Mouse (Mus musculus) intestine, embryonic 14.5 days (tissue): Measurements from ENCODE around the gene Tbc1d16. TPM values are rescaled to one million over a fixed set of nuclear protein-coding genes. Genes with fewer than 3 reads are reported as not detected.

Source experiments
- ATAC-seq: fragments of 200-750 bp; cut with Nextera tagmentation; replicated peaks from 2 replicates; pipeline ENCODE4 v1.8.0; 2017; ENCODE audit warnings: low read depth, moderate number of reproducible peaks, moderate TSS enrichment, moderate library complexity; ENCODE audit not compliant: low FRiP score, low TSS enrichment
- DNase-seq: peaks from one replicate; pipeline ENCODE4 v3.0.0-alpha.2; 2018; ENCODE audit warnings: low spot score
- H3K27ac ChIP-seq: fragments of 300-500 bp; sonication (generic); 2 replicates; pipeline ENCODE4 v1.5.1; 2014; ENCODE audit warnings: low read depth, mild to moderate bottlenecking, control low read depth
- H3K27me3 ChIP-seq: fragments of 300-500 bp; sonication (generic); replicated peaks from 2 replicates; pipeline ENCODE4 v1.6.1; 2014; ENCODE audit warnings: low read length, control low read depth; ENCODE audit not compliant: control insufficient read depth, insufficient read depth
- H3K36me3 ChIP-seq: fragments of 300-500 bp; sonication (generic); 2 replicates; pipeline ENCODE4 v1.6.1; 2014; ENCODE audit warnings: low read length, control low read depth; ENCODE audit not compliant: control insufficient read depth, insufficient read depth
- H3K4me1 ChIP-seq: fragments of 300-500 bp; sonication (generic); replicated peaks from 2 replicates; pipeline ENCODE4 v1.6.1; 2014; ENCODE audit warnings: low read length, control low read depth, mixed read lengths; ENCODE audit not compliant: control insufficient read depth, insufficient read depth
- H3K4me2 ChIP-seq: fragments of 300-500 bp; sonication (generic); 2 replicates; pipeline ENCODE4 v1.6.1; 2014; ENCODE audit warnings: low read length
- H3K4me3 ChIP-seq: fragments of 300-500 bp; sonication (generic); 2 replicates; pipeline ENCODE4 v1.5.1; 2014; ENCODE audit warnings: low read depth, low read length, control low read depth, mixed read lengths
- H3K9ac ChIP-seq: fragments of 300-500 bp; sonication (generic); 2 replicates; pipeline ENCODE4 v1.6.1; 2014; ENCODE audit warnings: mild to moderate bottlenecking, low read length
- H3K9me3 ChIP-seq: fragments of 300-500 bp; sonication (generic); 2 replicates; pipeline ENCODE4 v1.6.1; 2016; ENCODE audit warnings: low read length, control low read depth; ENCODE audit not compliant: control insufficient read depth
- WGBS: fragments of 180-500 bp; shearing (Covaris S2); extraction: QIAGEN DNeasy Blood & Tissue Kit; methylation state at CpG from one replicate; pipeline ENCODE4 v1.1.7; 2014; 5-methylcytosine and 5-hydroxymethylcytosine counted together
- polyA plus RNA-seq: library from polyadenylated mRNA; unstranded; fragments of >200 nt; fragmentation: Nextera tagmentation; extraction: Ambion mirVana; gene quantifications from 2 replicates; pipeline ENCODE4 v1.2.1, GENCODE M21; 2014

The Tbc1d16 gene
- polyA plus RNA-seq, 1 experiment from 2014 or later, result 13.0 TPM

- Histone ChIP-seq H3K27ac (no peak overlapping the region), H3K4me2 (no peak overlapping the region), H3K9me3 (no peaks in the 10 kb centered on the region), H3K4me3 (no peak overlapping the region), H3K9ac (no peak overlapping the region), H3K4me1 (peaks cover 22% of the 10 kb centered on the region), H3K36me3 (no peaks in the 10 kb centered on the region), H3K27me3 (no peaks in the 10 kb centered on the region)
- 65% methylated on average over 5 of the region's 5 CpGs for WGBS
- ATAC-seq (no peak), DNase-seq (no peak)
Observed at GRCm38 (mm10) chr11:119122396-119122795, 105.9 kb downstream of the Tbc1d16 start.

- Histone ChIP-seq H3K9me3 (no peaks in the 10 kb centered on the region), H3K4me2 (no peak overlapping the region)
Observed at GRCm38 (mm10) chr11:119118905-119119304, 109.4 kb downstream of the Tbc1d16 start.

GRCm38 (mm10) chr11:119117945-119118344 is 110.4 kb downstream of the Tbc1d16 start:
- DNase-seq (no peak), ATAC-seq (no peak)
- 61% methylated on average over 7 of the region's 7 CpGs for WGBS
- no peaks in the 10 kb centered on the region for H3K9me3 ChIP-seq
- no peak overlapping the region for H3K9ac ChIP-seq
- no peak overlapping the region for H3K27ac ChIP-seq
- H3K4me2 ChIP-seq, result no peak overlapping the region
- no peak overlapping the region for H3K4me3 ChIP-seq
- no peaks in the 10 kb centered on the region; the same call in 1 of the 2 replicates for H3K4me1 ChIP-seq
- no peaks in the 10 kb centered on the region for H3K36me3 ChIP-seq
- no peaks in the 10 kb centered on the region for H3K27me3 ChIP-seq

More at GRCm38 (mm10) chr11:119118905-119119304, 109.4 kb downstream of the Tbc1d16 start:
- DNase-seq (no peak), ATAC-seq (no peak)
- 30% methylated on average over 7 of the region's 7 CpGs for WGBS
- Histone ChIP-seq H3K27ac (no peak overlapping the region), H3K36me3 (no peaks in the 10 kb centered on the region), H3K4me1 (peaks cover 4% of the 10 kb centered on the region), H3K9ac (no peak overlapping the region), H3K27me3 (no peaks in the 10 kb centered on the region), H3K4me3 (no peak overlapping the region)

- no peak for DNase-seq
- H3K4me2 ChIP-seq, result no peak overlapping the region
- H3K27ac ChIP-seq, result no peak overlapping the region
- no peaks in the 10 kb centered on the region for H3K27me3 ChIP-seq
- no peaks in the 10 kb centered on the region for H3K9me3 ChIP-seq
- H3K4me1 ChIP-seq, result no peaks in the 10 kb centered on the region; the same call in 1 of the 2 replicates
- H3K4me3 ChIP-seq, result no peak overlapping the region
- no peak for ATAC-seq
- no peaks in the 10 kb centered on the region for H3K36me3 ChIP-seq
- WGBS, result 63% methylated on average over 4 of the region's 4 CpGs
- no peak overlapping the region for H3K9ac ChIP-seq
Observed at GRCm38 (mm10) chr11:119116992-119117391, 111.3 kb downstream of the Tbc1d16 start.

GRCm38 (mm10) chr11:119112721-119113120 is 115.6 kb downstream of the Tbc1d16 start:
- H3K9ac ChIP-seq, result no peak overlapping the region
- H3K4me1 ChIP-seq, result peaks cover 4% of the 10 kb centered on the region; the same call in 1 of the 2 replicates
- no peak overlapping the region for H3K4me2 ChIP-seq
- no peak overlapping the region for H3K4me3 ChIP-seq
- no peaks in the 10 kb centered on the region for H3K36me3 ChIP-seq
- DNase-seq (no peak), ATAC-seq (no peak)
- no peak overlapping the region for H3K27ac ChIP-seq
- no peaks in the 10 kb centered on the region for H3K9me3 ChIP-seq
- no peaks in the 10 kb centered on the region for H3K27me3 ChIP-seq

- no peak overlapping the region for H3K9ac ChIP-seq
- no peaks in the 10 kb centered on the region for H3K9me3 ChIP-seq
- no peaks in the 10 kb centered on the region for H3K27me3 ChIP-seq
- H3K4me2 ChIP-seq, result no peak overlapping the region
- DNase-seq, result no peak
- no peaks in the 10 kb centered on the region for H3K36me3 ChIP-seq
- H3K4me1 ChIP-seq, result peaks cover 4% of the 10 kb centered on the region; the same call in 1 of the 2 replicates
- 11% methylated on average over 7 of the region's 7 CpGs for WGBS
- H3K27ac ChIP-seq, result no peak overlapping the region
- H3K4me3 ChIP-seq, result no peak overlapping the region
- peak; percentile 10; the same call in 1 of the 2 replicates for ATAC-seq
Observed at GRCm38 (mm10) chr11:119111345-119111744, 117.0 kb downstream of the Tbc1d16 start.

GRCm38 (mm10) chr11:119109415-119110071 is 118.8 kb downstream of the Tbc1d16 start:
- ATAC-seq, result no peak

GRCm38 (mm10) chr11:119108573-119109263 is 119.6 kb downstream of the Tbc1d16 start:
- no peak overlapping the region for H3K9ac ChIP-seq
- DNase-seq, result no peak
- 85% methylated on average over 10 of the region's 10 CpGs for WGBS
- H3K27me3 ChIP-seq, result no peaks in the 10 kb centered on the region
- no peak overlapping the region for H3K27ac ChIP-seq
- H3K4me3 ChIP-seq, result no peak overlapping the region
- H3K4me2 ChIP-seq, result no peak overlapping the region
- no peaks in the 10 kb centered on the region for H3K9me3 ChIP-seq
- no peaks in the 10 kb centered on the region for H3K36me3 ChIP-seq
- ATAC-seq, result no peak
- peaks cover 16% of the 10 kb centered on the region for H3K4me1 ChIP-seq

More at GRCm38 (mm10) chr11:119109415-119110071, 118.8 kb downstream of the Tbc1d16 start:
- Histone ChIP-seq H3K27ac (no peak overlapping the region), H3K4me2 (no peak overlapping the region), H3K9ac (no peak overlapping the region), H3K4me1 (peaks cover 16% of the 10 kb centered on the region), H3K27me3 (no peaks in the 10 kb centered on the region), H3K4me3 (no peak overlapping the region), H3K36me3 (no peaks in the 10 kb centered on the region), H3K9me3 (no peaks in the 10 kb centered on the region)
- DNase-seq, result no peak
- 62% methylated on average over 9 of the region's 9 CpGs for WGBS
